Mouse (Mus musculus) retina, adult 2 months (tissue): ENCODE measurements around the gene Grin2b.
"Not testable (repeated sequence)": the region's sequence is repeated elsewhere in the genome, so short reads cannot be mapped to it uniquely, and the experiment has no call there.

Source experiments
- DNase-seq: peaks from one replicate; pipeline ENCODE4 v3.0.0-alpha.2; 2012; ENCODE audit warnings: low read depth, low spot score

Gene Grin2b

GRCm38 (mm10) chr6:135805436-135805835 is 367.9 kb downstream of the Grin2b start:
- no peak for DNase-seq

- no peak for DNase-seq
Measured at GRCm38 (mm10) chr6:135799949-135800348, 373.4 kb downstream of the Grin2b start.

- no peak for DNase-seq
Measured at GRCm38 (mm10) chr6:135798202-135798992, 374.9 kb downstream of the Grin2b start.

- no peak for DNase-seq
Measured at GRCm38 (mm10) chr6:135797371-135798033, 375.8 kb downstream of the Grin2b start.

GRCm38 (mm10) chr6:135796911-135797310 is 376.4 kb downstream of the Grin2b start:
- no peak for DNase-seq

- no peak for DNase-seq
Measured at GRCm38 (mm10) chr6:135791412-135791811, 381.9 kb downstream of the Grin2b start.

- no peak for DNase-seq
Measured at GRCm38 (mm10) chr6:135789603-135790170, 383.6 kb downstream of the Grin2b start.

GRCm38 (mm10) chr6:135774670-135775069 is 398.6 kb downstream of the Grin2b start:
- no peak for DNase-seq

- DNase-seq: no peak
Measured at GRCm38 (mm10) chr6:135767572-135767971, 405.7 kb downstream of the Grin2b start.

GRCm38 (mm10) chr6:135758735-135759134 is 414.6 kb downstream of the Grin2b start:
- DNase-seq: no peak

GRCm38 (mm10) chr6:135756075-135756474 is 417.2 kb downstream of the Grin2b start:
- no peak for DNase-seq

- no peak for DNase-seq
Measured at GRCm38 (mm10) chr6:135748412-135749076, 424.8 kb downstream of the Grin2b start.

GRCm38 (mm10) chr6:135745606-135746005 is 427.7 kb downstream of the Grin2b start:
- no peak for DNase-seq

GRCm38 (mm10) chr6:135734227-135734732 is 439.0 kb downstream of the Grin2b start:
- DNase-seq: peak; percentile 11

- no peak for DNase-seq
Measured at GRCm38 (mm10) chr6:135727106-135727505, 446.2 kb downstream of the Grin2b start.

- DNase-seq: no peak
Measured at GRCm38 (mm10) chr6:135721706-135722105, 451.6 kb downstream of the Grin2b start.

- DNase-seq: no peak
Measured at GRCm38 (mm10) chr6:135714906-135715305, 458.4 kb downstream of the Grin2b start.

- DNase-seq: no peak
Measured at GRCm38 (mm10) chr6:135714236-135714635, 459.1 kb downstream of the Grin2b start.

- no peak for DNase-seq
Measured at GRCm38 (mm10) chr6:135713716-135714115, 459.6 kb downstream of the Grin2b start.

- not testable (repeated sequence) for DNase-seq
Measured at GRCm38 (mm10) chr6:135706850-135707522, 466.3 kb downstream of the Grin2b start.

GRCm38 (mm10) chr6:135703655-135704054 is 469.7 kb downstream of the Grin2b start:
- DNase-seq: no peak
